Mouse (Mus musculus) intestine, embryonic 16.5 days (tissue): ENCODE measurements at regions not wholly inside any gene's neighbourhood (a gene's known extent, or its start where the extent isn't known, plus 50 kb on each side); places are given as distances from the start of the nearest gene placed in this dataset.

Experiments used
- ATAC-seq: fragments of 200-750 bp; cut with Nextera tagmentation; 2 replicates; pipeline ENCODE4 v1.8.0; 2017; ENCODE audit warnings: moderate TSS enrichment, moderate library complexity
- H3K27ac ChIP-seq: fragments of 300-500 bp; sonication (generic); 2 replicates; pipeline ENCODE4 v1.5.1; 2014; ENCODE audit warnings: mild to moderate bottlenecking, low read length
- H3K27me3 ChIP-seq: fragments of 300-500 bp; sonication (generic); replicated peaks from 2 replicates; pipeline ENCODE4 v1.6.1; 2014; ENCODE audit warnings: low read length, control low read depth, mixed read lengths; ENCODE audit not compliant: control insufficient read depth, insufficient read depth
- H3K36me3 ChIP-seq: fragments of 300-500 bp; sonication (generic); 2 replicates; pipeline ENCODE4 v1.6.1; 2014; ENCODE audit warnings: low read length, control low read depth; ENCODE audit not compliant: control insufficient read depth, insufficient read depth
- H3K4me1 ChIP-seq: fragments of 300-500 bp; sonication (generic); 2 replicates; pipeline ENCODE4 v1.6.1; 2014; ENCODE audit warnings: low read length, control low read depth, mixed read lengths; ENCODE audit not compliant: control insufficient read depth, insufficient read depth
- H3K4me2 ChIP-seq: fragments of 300-500 bp; sonication (generic); 2 replicates; pipeline ENCODE4 v1.6.1; 2014; ENCODE audit warnings: low read depth, low read length, control low read depth
- H3K4me3 ChIP-seq: fragments of 300-500 bp; sonication (generic); 2 replicates; pipeline ENCODE4 v1.5.1; 2014; ENCODE audit warnings: mild to moderate bottlenecking, low read length
- H3K9ac ChIP-seq: fragments of 300-500 bp; sonication (generic); 2 replicates; pipeline ENCODE4 v1.6.1; 2014; ENCODE audit warnings: low read depth, low read length
- H3K9me3 ChIP-seq: fragments of 300-500 bp; sonication (generic); 2 replicates; pipeline ENCODE4 v1.6.1; 2016; ENCODE audit warnings: low read length, control low read depth; ENCODE audit not compliant: control insufficient read depth
- WGBS: fragments of 180-500 bp; shearing (Covaris S2); extraction: QIAGEN DNeasy Blood & Tissue Kit; methylation state at CpG from one replicate; pipeline ENCODE4 v1.1.7; 2014; 5-methylcytosine and 5-hydroxymethylcytosine counted together

DNA sequence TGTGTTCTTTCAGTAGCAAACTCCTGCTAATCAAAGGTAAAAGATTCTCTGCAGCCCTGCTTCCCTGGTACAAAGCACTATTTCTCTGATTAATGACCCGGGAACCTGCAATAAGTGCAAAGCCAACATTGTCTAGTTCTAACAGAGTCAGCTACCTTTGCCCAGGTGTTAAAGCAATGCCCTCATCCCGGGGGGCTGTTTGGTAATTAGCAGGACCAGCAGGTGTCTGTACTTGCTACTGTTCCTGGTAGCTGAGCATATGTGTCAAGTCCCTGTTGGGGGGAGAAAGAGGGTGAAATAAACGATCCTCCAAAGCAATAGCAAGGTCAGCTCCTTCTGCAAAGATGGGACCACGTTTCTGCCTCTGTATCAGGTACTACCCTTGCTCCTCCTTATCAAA is 54.7 kb upstream of the Crim1 start:
- Histone ChIP-seq H3K27me3 (no peaks in the 10 kb centered on the region), H3K9me3 (no peaks in the 10 kb centered on the region), H3K9ac (no peak overlapping the region), H3K4me3 (no peak overlapping the region), H3K4me1 (no peaks in the 10 kb centered on the region), H3K36me3 (no peaks in the 10 kb centered on the region), H3K27ac (no peak overlapping the region), H3K4me2 (no peak overlapping the region)
- no peak for ATAC-seq
- 49% methylated on average over 4 of the region's 4 CpGs for WGBS
